Mouse (Mus musculus) G1E (cell line): ENCODE data around the gene Smg9.

ENCODE experiments used
- CTCF ChIP-seq: IDR thresholded peaks from 2 replicates; pipeline ENCODE4 v1.5.1; 2012; ENCODE audit warnings: low read depth, low read length, inconsistent platforms, mixed read lengths
- GATA1 ChIP-seq: IDR thresholded peaks from 2 replicates; pipeline ENCODE4 v1.6.1; 2012; ENCODE audit warnings: borderline replicate concordance, low read length, inconsistent platforms, mixed read lengths
- GATA2 ChIP-seq: IDR thresholded peaks from 2 replicates; pipeline ENCODE4 v1.6.1; 2012; ENCODE audit warnings: low read depth, low read length, inconsistent platforms, borderline replicate concordance
- TAL1 ChIP-seq: conservative IDR thresholded peaks from 2 replicates; pipeline ENCODE4 v1.6.1; 2012; ENCODE audit warnings: low read depth, low read length, inconsistent platforms, mixed read lengths

GRCm38 (mm10) chr7:24394475-24395161 lies 4.8 kb upstream of the Smg9 start:
- TF ChIP-seq CTCF (no peak), GATA1 (no peak), TAL1 (no peak; the same call in 1 of the 2 replicates), GATA2 (no peak)
